Mouse (Mus musculus) MEL (cell line): ENCODE results near the gene Phgr1. TPM values are rescaled to one million over a fixed set of nuclear protein-coding genes. Genes with fewer than 3 reads are reported as not detected.

Experiments
- DNase-seq: peaks from one replicate; pipeline ENCODE4 v3.0.0; 2011; ENCODE audit warnings: low read depth, low spot score
- H3K27ac ChIP-seq: 2 replicates; pipeline ENCODE4 v1.5.1; 2012; ENCODE audit warnings: low read depth, mild to moderate bottlenecking, control low read depth, low read length, moderate library complexity; ENCODE audit not compliant: control insufficient read depth
- H3K27me3 ChIP-seq, 2 experiments: fragments of 150-350 bp in 1 of 2; sonication (generic) in 1 of 2; 2 replicates each; pipeline ENCODE4 v1.6.1; 2012; ENCODE audit warnings: low read length in 2 of 2, mild to moderate bottlenecking in 2 of 2, improper control_type of control experiment in 1 of 2, moderate library complexity in 1 of 2; ENCODE audit not compliant: insufficient read depth in 2 of 2, control insufficient read depth in 1 of 2
- H3K36me3 ChIP-seq, 2 experiments: 2 replicates each; pipeline ENCODE4 v1.6.1; 2012 to 2014; ENCODE audit warnings: low read length in 2 of 2, improper control_type of control experiment in 1 of 2, inconsistent platforms in 1 of 2, mild to moderate bottlenecking in 1 of 2; ENCODE audit not compliant: insufficient read depth in 2 of 2, control insufficient read depth in 1 of 2
- H3K4me1 ChIP-seq, 2 experiments: fragments of 150-350 bp in 1 of 2; sonication (generic) in 1 of 2; 2 replicates each; pipeline ENCODE4 v1.6.1; 2012; ENCODE audit warnings: low read length in 2 of 2, improper control_type of control experiment in 1 of 2, mild to moderate bottlenecking in 1 of 2; ENCODE audit not compliant: insufficient read depth in 2 of 2, control insufficient read depth in 1 of 2
- H3K4me3 ChIP-seq, 2 experiments: fragments of 150-350 bp in 1 of 2; sonication (generic) in 1 of 2; 2 replicates each; pipeline ENCODE4 v1.5.1; 2012; ENCODE audit warnings: low read depth in 2 of 2, low read length in 2 of 2, mild to moderate bottlenecking in 2 of 2, moderate library complexity in 2 of 2, control low read depth in 1 of 2, improper control_type of control experiment in 1 of 2; ENCODE audit not compliant: control insufficient read depth in 1 of 2, insufficient read depth in 1 of 2
- H3K79me2 ChIP-seq: 2 replicates; pipeline ENCODE4 v1.6.1; 2012; ENCODE audit warnings: mild to moderate bottlenecking, low read length, moderate library complexity; ENCODE audit not compliant: control insufficient read depth, poor library complexity, insufficient read depth
- H3K9ac ChIP-seq: 2 replicates; pipeline ENCODE4 v1.6.1; 2012; ENCODE audit warnings: low read depth, mild to moderate bottlenecking, control low read depth, low read length, moderate library complexity; ENCODE audit not compliant: control insufficient read depth, poor library complexity, severe bottlenecking
- H3K9me3 ChIP-seq: fragments of 150-350 bp; sonication (generic); replicated peaks from 2 replicates; pipeline ENCODE4 v1.6.1; 2012; ENCODE audit warnings: mild to moderate bottlenecking, low read length, improper control_type of control experiment, moderate library complexity; ENCODE audit not compliant: insufficient read depth
- BHLHE40 ChIP-seq: IDR thresholded peaks from 2 replicates; pipeline ENCODE4 v1.6.1; 2012; ENCODE audit warnings: low read depth, mild to moderate bottlenecking, inconsistent platforms, low read length, improper control_type of control experiment, borderline replicate concordance
- CHD2 ChIP-seq: IDR thresholded peaks from 2 replicates; pipeline ENCODE4 v1.6.1; 2011; ENCODE audit warnings: low read length, improper control_type of control experiment
- ELF1 ChIP-seq: IDR thresholded peaks from 2 replicates; pipeline ENCODE4 v1.6.1; 2014; ENCODE audit warnings: low read depth, mild to moderate bottlenecking, inconsistent platforms, low read length, improper control_type of control experiment, moderate library complexity
- EP300 ChIP-seq, 2 experiments: IDR thresholded peaks; 2 replicates each; pipeline ENCODE4 v1.6.1; 2011; ENCODE audit warnings: improper control_type of control experiment in 2 of 2, low read length in 2 of 2, low read depth in 1 of 2, mild to moderate bottlenecking in 1 of 2
- ETS1 ChIP-seq: IDR thresholded peaks from 2 replicates; pipeline ENCODE4 v1.6.1; 2012; ENCODE audit warnings: low read depth, mild to moderate bottlenecking, inconsistent platforms, low read length, improper control_type of control experiment, moderate library complexity
- GATA1 ChIP-seq: IDR thresholded peaks from 2 replicates; pipeline ENCODE4 v1.6.1; 2011; ENCODE audit warnings: low read depth, low read length, improper control_type of control experiment
- HCFC1 ChIP-seq: IDR thresholded peaks from 2 replicates; pipeline ENCODE4 v1.6.1; 2012; ENCODE audit warnings: low read depth, mild to moderate bottlenecking, inconsistent platforms, low read length, improper control_type of control experiment, moderate library complexity
- JUND ChIP-seq: IDR thresholded peaks from 2 replicates; pipeline ENCODE4 v1.6.1; 2011; ENCODE audit warnings: low read depth, mild to moderate bottlenecking, improper control_type of control experiment, low read length
- KAT2A ChIP-seq: conservative IDR thresholded peaks from 2 replicates; pipeline ENCODE4 v1.6.1; 2012; ENCODE audit warnings: low read depth, low read length, improper control_type of control experiment, inconsistent platforms
- MAX ChIP-seq: IDR thresholded peaks from 2 replicates; pipeline ENCODE4 v1.6.1; 2011; ENCODE audit warnings: low read length, improper control_type of control experiment
- MEF2A ChIP-seq: IDR thresholded peaks from 2 replicates; pipeline ENCODE4 v1.6.1; 2014; ENCODE audit warnings: low read depth, mild to moderate bottlenecking, inconsistent platforms, low read length, improper control_type of control experiment; ENCODE audit not compliant: poor library complexity, insufficient replicate concordance, severe bottlenecking; ENCODE audit errors: extremely low read depth
- MXI1 ChIP-seq: IDR thresholded peaks from 2 replicates; pipeline ENCODE4 v1.6.1; 2011; ENCODE audit warnings: mild to moderate bottlenecking, low read depth, low read length, improper control_type of control experiment
- MYB ChIP-seq: IDR thresholded peaks from 2 replicates; pipeline ENCODE4 v1.6.1; 2011; ENCODE audit warnings: mild to moderate bottlenecking, low read depth, low read length, improper control_type of control experiment
- MYC ChIP-seq: IDR thresholded peaks from 2 replicates; pipeline ENCODE4 v1.6.1; 2011; ENCODE audit warnings: low read depth, mild to moderate bottlenecking, low read length, improper control_type of control experiment, moderate library complexity
- NRF1 ChIP-seq: IDR thresholded peaks from 2 replicates; pipeline ENCODE4 v1.6.1; 2014; ENCODE audit warnings: low read depth, mild to moderate bottlenecking, inconsistent platforms, low read length, improper control_type of control experiment, moderate library complexity; ENCODE audit not compliant: poor library complexity, insufficient read depth, severe bottlenecking
- SMC3 ChIP-seq: IDR thresholded peaks from 2 replicates; pipeline ENCODE4 v1.6.1; 2011; ENCODE audit warnings: low read depth, low read length, improper control_type of control experiment
- TBP ChIP-seq: IDR thresholded peaks from 2 replicates; pipeline ENCODE4 v1.8.0; 2011; ENCODE audit warnings: low read depth, low read length, improper control_type of control experiment
- TCF12 ChIP-seq: IDR thresholded peaks from 2 replicates; pipeline ENCODE4 v1.6.1; 2014; ENCODE audit warnings: low read depth, mild to moderate bottlenecking, inconsistent platforms, low read length, improper control_type of control experiment, moderate library complexity
- UBTF ChIP-seq: IDR thresholded peaks from 2 replicates; pipeline ENCODE4 v1.6.1; 2012; ENCODE audit warnings: low read depth, mild to moderate bottlenecking, inconsistent platforms, low read length, improper control_type of control experiment, moderate library complexity, borderline replicate concordance; ENCODE audit not compliant: insufficient read depth
- USF1 ChIP-seq: IDR thresholded peaks from 2 replicates; pipeline ENCODE4 v1.6.1; 2014; ENCODE audit warnings: low read depth, mild to moderate bottlenecking, inconsistent platforms, low read length, improper control_type of control experiment, moderate library complexity
- USF2 ChIP-seq, 2 experiments: IDR thresholded peaks; 2 replicates each; pipeline ENCODE4 v1.6.1; 2011 to 2012; ENCODE audit warnings: improper control_type of control experiment in 2 of 2, low read length in 2 of 2, borderline replicate concordance in 1 of 2, inconsistent platforms in 1 of 2, low read depth in 1 of 2, mild to moderate bottlenecking in 1 of 2; ENCODE audit not compliant: insufficient read depth in 1 of 2
- ZNF384 ChIP-seq: IDR thresholded peaks from 2 replicates; pipeline ENCODE4 v1.6.1; 2012; ENCODE audit warnings: low read depth, mild to moderate bottlenecking, inconsistent platforms, low read length, improper control_type of control experiment
- polyA plus RNA-seq, 2 experiments: library from polyadenylated mRNA; stranded (reverse) in 1 of 2; unstranded in 1 of 2; fragments of >175 nt in 1 of 2; fragments of >200 nt in 1 of 2; gene quantifications; 2 replicates each; pipeline versions ENCODE4 v1.2.1 to v1.2.4; 2012; ENCODE audit warnings: low replicate concordance in 2 of 2, low read depth in 1 of 2; ENCODE audit not compliant: insufficient read length in 2 of 2, insufficient read depth in 1 of 2, missing spikeins in 1 of 2
- total RNA-seq: library from RNA; depleted of rRNA; stranded (reverse); fragments of 300-350 nt; gene quantifications from 2 replicates; pipeline ENCODE4 v1.2.3, GENCODE M21; 2012

Gene Phgr1
- total and polyA plus RNA-seq, 3 experiments: not detected

GRCm38 (mm10) chr2:118740341-118740740 is 32.2 kb upstream of the Phgr1 start:
- Histone ChIP-seq H3K36me3 (peaks cover 0 to 5% of the 10 kb centered on the region in 2 experiments; a peak in 2 of 4 replicates), H3K4me1 (peaks cover 4 to 12% of the 10 kb centered on the region in 2 experiments), H3K9me3 (no peaks in the 10 kb centered on the region), H3K4me3 (no peak overlapping the region), H3K27ac (no peak overlapping the region), H3K27me3 (no peaks in the 10 kb centered on the region), H3K79me2 (no peaks in the 10 kb centered on the region; the same call in 1 of the 2 replicates), H3K9ac (no peak overlapping the region)
- TF ChIP-seq ZNF384: no peak
- TF ChIP-seq HCFC1: no peak
- TF ChIP-seq TBP: no peak
- TF ChIP-seq MAX: no peak
- 0 out of 2 replicates have a peak, but pooled peaks have one; percentile 24 for TF ChIP-seq MEF2A
- no peak for TF ChIP-seq SMC3
- TF ChIP-seq ETS1: 0 out of 2 replicates have a peak, but pooled peaks have one; percentile 25
- no peak for DNase-seq

GRCm38 (mm10) chr2:118741183-118741582 is 31.4 kb upstream of the Phgr1 start:
- Histone ChIP-seq H3K27ac (no peak overlapping the region), H3K79me2 (peaks cover 6% of the 10 kb centered on the region), H3K4me3 (no peak overlapping the region), H3K4me1 (peaks cover 4 to 12% of the 10 kb centered on the region in 2 experiments), H3K36me3 (peaks cover 0 to 5% of the 10 kb centered on the region in 2 experiments; a peak in 2 of 4 replicates), H3K9me3 (no peaks in the 10 kb centered on the region), H3K9ac (no peak overlapping the region), H3K27me3 (no peaks in the 10 kb centered on the region)
- TF ChIP-seq ELF1 (no peak), BHLHE40 (no peak), KAT2A (no peak), MYB (no peak), GATA1 (no peak), USF1 (no peak), ETS1 (no peak), USF2 (IDR thresholded peaks at IDR 0.05; ENCODE audit: borderline replicate concordance in 1 of 2, insufficient read depth in 1 of 2, low read depth in 1 of 2, low read length in 2 of 2) (no peak), HCFC1 (no peak), MYC (no peak), MXI1 (no peak), NRF1 (no peak), CHD2 (no peak), EP300 (IDR thresholded peaks at IDR 0.05; ENCODE audit: low read depth in 1 of 2, low read length in 2 of 2) (no peak), TCF12 (no peak), JUND (no peak), UBTF (no peak)
- DNase-seq: no peak
